Mouse (Mus musculus): ENCODE data around the gene Rps16.

GRCm38 (mm10) chr7:28351676-28352191, 1.3 kb downstream of the Rps16 start:
- TF ChIP-seq ZC3H11A (IDR thresholded peaks at IDR 0.05; ENCODE audit: borderline replicate concordance, low read depth, low read length) (no peak), ZNF384 (IDR thresholded peaks at IDR 0.05; ENCODE audit: low read depth, low read length) (no peak)
